ENCODE assay signal across 16 mouse cellular contexts in the genomic region with DNA sequence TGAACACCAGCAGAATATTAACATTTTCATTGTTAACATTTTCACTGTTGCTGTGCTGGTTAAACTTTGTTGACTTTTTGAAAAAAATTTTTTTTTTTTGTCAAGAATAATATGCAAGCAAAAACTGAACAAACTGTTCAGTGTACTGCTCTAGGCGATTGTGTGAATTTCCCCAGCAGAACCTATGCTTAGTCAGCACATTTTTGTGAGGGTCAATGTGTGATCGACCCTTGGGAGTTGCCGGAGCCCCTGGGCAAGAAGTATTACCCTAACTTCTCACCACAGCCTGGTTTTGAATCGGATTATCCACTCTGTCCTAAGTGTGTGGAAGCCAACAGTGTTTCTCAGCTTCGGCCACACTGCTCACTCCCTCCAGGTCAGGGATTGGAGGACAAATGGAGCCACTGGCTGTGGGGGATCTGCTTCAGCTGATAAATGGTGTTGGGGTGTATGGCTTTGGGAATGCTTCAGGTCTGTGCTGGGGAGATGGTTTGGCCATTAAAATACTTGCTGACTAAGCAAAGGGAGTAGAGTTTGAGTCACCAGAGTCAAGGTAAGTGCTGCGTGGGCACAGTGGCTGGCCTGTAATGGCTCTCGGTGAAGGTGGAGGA. TPM values are rescaled to one million over a fixed set of nuclear protein-coding genes. Genes with fewer than 3 reads are reported as not detected.
DNase-seq lines count a peak whose midpoint lies in the region; ATAC-seq and TF ChIP-seq lines count a peak whose summit lies in the region.
"Had no signal": no experiment of that assay in that cellular context is flagged by ENCODE, and none has a peak within 500 bp of the region (broad histone marks: within the 10 kb centered on the region; RNA-seq: fewer than 3 reads in every experiment).

No protein-coding gene starts in this region.

- WGBS in embryonic facial prominence, embryonic 12.5 days: 67% methylated on average over 7 of the region's 7 CpGs
- 68% methylated on average over 7 of the region's 7 CpGs for WGBS in embryonic facial prominence, embryonic 10.5 days
- WGBS in limb, embryonic 12.5 days: 70% methylated on average over 7 of the region's 7 CpGs
- 77% methylated on average over 7 of the region's 7 CpGs for WGBS in limb, embryonic 10.5 days
- WGBS in limb, embryonic 13.5 days: 65% methylated on average over 7 of the region's 7 CpGs

- H3K4me1 ChIP-seq in embryonic facial prominence, embryonic 12.5 days: peaks cover 15% of the 10 kb centered on the region; the same call in 1 of the 2 replicates
- peaks cover 33% of the 10 kb centered on the region for H3K4me1 ChIP-seq in embryonic facial prominence, embryonic 10.5 days
- peaks cover 26% of the 10 kb centered on the region for H3K4me1 ChIP-seq in limb, embryonic 12.5 days (replicated peaks)
- peaks cover 23% of the 10 kb centered on the region for H3K4me1 ChIP-seq in limb, embryonic 10.5 days
- no peaks in the 10 kb centered on the region for H3K4me1 ChIP-seq in MEL (ENCODE audit: control insufficient read depth in 1 of 2, insufficient read depth in 2 of 2, low read length in 2 of 2)
- peaks cover 30% of the 10 kb centered on the region for H3K4me1 ChIP-seq in limb, embryonic 13.5 days
- H3K4me1 ChIP-seq: liver, embryonic 12.5 days; midbrain, embryonic 12.5 days had no signal

- no peaks in the 10 kb centered on the region for H3K27me3 ChIP-seq in embryonic facial prominence, embryonic 12.5 days
- no peaks in the 10 kb centered on the region for H3K27me3 ChIP-seq in embryonic facial prominence, embryonic 10.5 days (replicated peaks; ENCODE audit: low read depth, poor library complexity, severe bottlenecking)
- no peaks in the 10 kb centered on the region for H3K27me3 ChIP-seq in limb, embryonic 12.5 days
- 0 out of 2 replicates have a peak, but pooled peaks cover 5% of the 10 kb centered on the region for H3K27me3 ChIP-seq in limb, embryonic 10.5 days (ENCODE audit: low read depth, poor library complexity, severe bottlenecking)
- H3K27me3 ChIP-seq in MEL (ENCODE audit: control insufficient read depth in 1 of 2, insufficient read depth in 2 of 2, low read length in 2 of 2): no peaks in the 10 kb centered on the region; a peak in 1 of 4 replicates
- no peaks in the 10 kb centered on the region for H3K27me3 ChIP-seq in limb, embryonic 13.5 days
- H3K27me3 ChIP-seq: forebrain, embryonic 15.5 days; hindbrain, embryonic 12.5 days; midbrain, embryonic 12.5 days; stomach, embryonic 15.5 days had no signal

- TF ChIP-seq POLR2A in MEL (IDR thresholded peaks at IDR 0.05; ENCODE audit: control insufficient read depth in 1 of 2, insufficient read depth in 1 of 2, low read depth in 1 of 2, low read length in 2 of 2, poor library complexity in 1 of 2): no peak

- no peak for DNase-seq in embryonic facial prominence, embryonic 10.5 days (ENCODE audit: low spot score)
- no peak for DNase-seq in limb, embryonic 10.5 days (ENCODE audit: low spot score)
- no peak for DNase-seq in MEL (ENCODE audit: low read depth, low spot score)
- DNase-seq in urinary bladder, adult 2 months (ENCODE audit: low spot score): no peak
- DNase-seq: thymus, adult 2 months had no signal

- no peak for TF ChIP-seq CTCF in MEL (IDR thresholded peaks at IDR 0.05 in 2 of 3, conservative IDR thresholded peaks at IDR 0.05 in 1 of 3; ENCODE audit: control insufficient read depth in 1 of 3, insufficient read depth in 1 of 3, low read depth in 2 of 3, low read length in 3 of 3, poor library complexity in 1 of 3, severe bottlenecking in 1 of 3)

- peak overlapping the region; percentile 69 for H3K27ac ChIP-seq in embryonic facial prominence, embryonic 12.5 days
- H3K27ac ChIP-seq in embryonic facial prominence, embryonic 10.5 days (replicated peaks): no peak overlapping the region
- H3K27ac ChIP-seq in limb, embryonic 12.5 days: peak overlapping the region; percentile 32
- H3K27ac ChIP-seq in limb, embryonic 10.5 days: no peak overlapping the region
- no peak overlapping the region for H3K27ac ChIP-seq in MEL (ENCODE audit: control insufficient read depth, low read depth, low read length)
- peak overlapping the region; percentile 85 for H3K27ac ChIP-seq in limb, embryonic 13.5 days
- H3K27ac ChIP-seq: forebrain, embryonic 15.5 days; hindbrain, embryonic 12.5 days; liver, embryonic 12.5 days; midbrain, embryonic 12.5 days; stomach, embryonic 15.5 days had no signal

- H3K79me2 ChIP-seq in MEL (ENCODE audit: control insufficient read depth, insufficient read depth, low read length, poor library complexity): no peaks in the 10 kb centered on the region

- no peaks in the 10 kb centered on the region for H3K9me3 ChIP-seq in embryonic facial prominence, embryonic 12.5 days
- no peaks in the 10 kb centered on the region for H3K9me3 ChIP-seq in embryonic facial prominence, embryonic 10.5 days
- 0 out of 2 replicates have a peak, but pooled peaks cover under 1% of the 10 kb centered on the region for H3K9me3 ChIP-seq in limb, embryonic 12.5 days
- H3K9me3 ChIP-seq in limb, embryonic 10.5 days (replicated peaks): no peaks in the 10 kb centered on the region
- H3K9me3 ChIP-seq in MEL (replicated peaks; ENCODE audit: insufficient read depth, low read length): no peaks in the 10 kb centered on the region
- H3K9me3 ChIP-seq in limb, embryonic 13.5 days: no peaks in the 10 kb centered on the region
- H3K9me3 ChIP-seq: forebrain, embryonic 15.5 days; hindbrain, embryonic 12.5 days; liver, embryonic 12.5 days; midbrain, embryonic 12.5 days; stomach, embryonic 15.5 days had no signal

- no peak overlapping the region for H3K9ac ChIP-seq in embryonic facial prominence, embryonic 12.5 days
- H3K9ac ChIP-seq in limb, embryonic 12.5 days (replicated peaks): no peak overlapping the region
- H3K9ac ChIP-seq in MEL (ENCODE audit: control insufficient read depth, low read depth, low read length, poor library complexity, severe bottlenecking): no peak overlapping the region
- no peak overlapping the region for H3K9ac ChIP-seq in limb, embryonic 13.5 days
- H3K9ac ChIP-seq: forebrain, embryonic 15.5 days; hindbrain, embryonic 12.5 days; liver, embryonic 12.5 days; lung, embryonic 14.5 days; midbrain, embryonic 12.5 days; stomach, embryonic 15.5 days had no signal

- TF ChIP-seq EP300 in MEL (IDR thresholded peaks at IDR 0.05; ENCODE audit: low read depth in 1 of 2, low read length in 2 of 2): no peak

- no peak overlapping the region for H3K4me2 ChIP-seq in embryonic facial prominence, embryonic 12.5 days (replicated peaks)
- H3K4me2 ChIP-seq in limb, embryonic 12.5 days: no peak overlapping the region
- H3K4me2 ChIP-seq in limb, embryonic 13.5 days (replicated peaks): peak overlapping the region; percentile 42; the same call in 1 of the 2 replicates
- H3K4me2 ChIP-seq: forebrain, embryonic 15.5 days; heart, embryonic 11.5 days; hindbrain, embryonic 12.5 days; liver, embryonic 12.5 days; midbrain, embryonic 12.5 days; stomach, embryonic 15.5 days had no signal

- no peak overlapping the region for H3K4me3 ChIP-seq in embryonic facial prominence, embryonic 12.5 days
- no peak overlapping the region for H3K4me3 ChIP-seq in embryonic facial prominence, embryonic 10.5 days
- H3K4me3 ChIP-seq in limb, embryonic 12.5 days (replicated peaks): no peak overlapping the region
- H3K4me3 ChIP-seq in limb, embryonic 10.5 days: no peak overlapping the region
- no peak overlapping the region for H3K4me3 ChIP-seq in MEL (ENCODE audit: control insufficient read depth in 1 of 2, insufficient read depth in 1 of 2, low read depth in 2 of 2, low read length in 2 of 2)
- H3K4me3 ChIP-seq in limb, embryonic 13.5 days: no peak overlapping the region
- H3K4me3 ChIP-seq: forebrain, embryonic 15.5 days; hindbrain, embryonic 12.5 days; liver, embryonic 12.5 days; midbrain, embryonic 12.5 days; stomach, embryonic 15.5 days had no signal

- H3K36me3 ChIP-seq in embryonic facial prominence, embryonic 12.5 days: no peaks in the 10 kb centered on the region
- H3K36me3 ChIP-seq in embryonic facial prominence, embryonic 10.5 days (replicated peaks): no peaks in the 10 kb centered on the region
- no peaks in the 10 kb centered on the region for H3K36me3 ChIP-seq in limb, embryonic 12.5 days
- no peaks in the 10 kb centered on the region for H3K36me3 ChIP-seq in limb, embryonic 10.5 days
- H3K36me3 ChIP-seq in MEL (ENCODE audit: control insufficient read depth in 1 of 2, insufficient read depth in 2 of 2, low read length in 2 of 2): no peaks in the 10 kb centered on the region
- no peaks in the 10 kb centered on the region for H3K36me3 ChIP-seq in limb, embryonic 13.5 days
- H3K36me3 ChIP-seq: forebrain, embryonic 15.5 days; hindbrain, embryonic 12.5 days; liver, embryonic 12.5 days; midbrain, embryonic 12.5 days; stomach, embryonic 15.5 days had no signal

- no peak for ATAC-seq in embryonic facial prominence, embryonic 12.5 days (ENCODE audit: insufficient number of reproducible peaks, insufficient read depth, low FRiP score, low TSS enrichment)
- no peak for ATAC-seq in limb, embryonic 12.5 days (ENCODE audit: insufficient number of reproducible peaks, insufficient read depth, low FRiP score, low TSS enrichment, low read depth)
- ATAC-seq in limb, embryonic 13.5 days (ENCODE audit: low FRiP score, low read depth): no peak
- no peak for ATAC-seq in activated CD4-positive, CD25-positive, alpha-beta regulatory T cell, adult 4 months
- ATAC-seq: forebrain, embryonic 15.5 days; liver, embryonic 12.5 days had no signal

- no peak for TF ChIP-seq RAD21 in MEL (IDR thresholded peaks at IDR 0.05; ENCODE audit: low read depth, low read length)

TF ChIP-seq in MEL, 35 proteins besides CTCF, POLR2A, EP300 and RAD21:
- TF ChIP-seq TBP (IDR thresholded peaks at IDR 0.05; ENCODE audit: low read depth, low read length) (no peak), MEF2A (IDR thresholded peaks at IDR 0.05; ENCODE audit: extremely low read depth, insufficient replicate concordance, low read depth, low read length, poor library complexity, severe bottlenecking) (no peak), MAFK (IDR thresholded peaks at IDR 0.05; ENCODE audit: borderline replicate concordance, low read depth, low read length) (0 out of 2 replicates have a peak, but pooled peaks have one; percentile 42)

RNA-seq across cellular contexts. Expression of a gene that starts 48.6 kb away (rescaled TPM):
- 15.7 and 16.6 TPM in 2 replicates for polyA plus RNA-seq in embryonic facial prominence, embryonic 12.5 days (2016; fragmentation: Nextera tagmentation; extraction: Ambion mirVana)
- polyA plus RNA-seq in embryonic facial prominence, embryonic 10.5 days (2016; fragmentation: Nextera tagmentation; extraction: Ambion mirVana): 17.6 and 18.7 TPM in 2 replicates
- 27.6 and 33.5 TPM in 2 replicates for polyA plus RNA-seq in limb, embryonic 12.5 days (2016; fragmentation: Nextera tagmentation; extraction: Ambion mirVana)
- 24.5 and 25.4 TPM in 2 replicates for polyA plus RNA-seq in limb, embryonic 10.5 days (2016; fragmentation: Nextera tagmentation; extraction: Ambion mirVana)
- total RNA-seq in MEL (2012; rRNA removed): 20.6 and 21.4 TPM in 2 replicates
- polyA plus RNA-seq in MEL (2012; ENCODE audit: insufficient read depth in 1 of 2, insufficient read length in 2 of 2, low read depth in 1 of 2, low replicate concordance in 2 of 2, missing spikeins in 1 of 2): 100 to 1,000 TPM in 1 of 2 experiments, 10 to 100 TPM in 1; 24.8 to 103 TPM
- 14.4 and 15.5 TPM in 2 replicates for polyA plus RNA-seq in limb, embryonic 13.5 days (2015; fragmentation: Nextera tagmentation; extraction: Ambion mirVana)
- 1 to 10 TPM; 5.2 to 7.7 TPM for polyA plus RNA-seq in activated CD4-positive, CD25-positive, alpha-beta regulatory T cell, adult 4 months (2017; shearing (Covaris generic))
- polyA plus RNA-seq in urinary bladder, adult 2 months (2012; rRNA removed): 13.5 and 14.5 TPM in 2 replicates

Comparison
In these comparisons a context has a peak if more than half of its experiments do, and no peak if none do; other contexts are left out.
1. H3K27ac ChIP-seq: peak in embryonic facial prominence, embryonic 12.5 days (single experiment), limb, embryonic 12.5 days (single experiment) and limb, embryonic 13.5 days (single experiment); none in embryonic facial prominence, embryonic 10.5 days (single experiment), limb, embryonic 10.5 days (single experiment) and MEL (single experiment).